Mouse (Mus musculus) granulocyte monocyte progenitor cell, adult 5-6 weeks (primary cell): ENCODE measurements at regions not wholly inside any gene's neighbourhood (a gene's known extent, or its start where the extent isn't known, plus 50 kb on each side); places are given as distances from the start of the nearest gene placed in this dataset.
"Not testable (repeated sequence)": the region's sequence is repeated elsewhere in the genome, so short reads cannot be mapped to it uniquely, and the experiment has no call there.

Experiments used
- ATAC-seq: replicated peaks from 2 replicates; pipeline ENCODE4 v1.8.0; 2016; ENCODE audit warnings: mild to moderate bottlenecking, moderate TSS enrichment, inconsistent platforms; ENCODE audit not compliant: poor library complexity, severe bottlenecking

GRCm38 (mm10) chrX:99732526-99732925 lies 88.3 kb upstream of the Tmem28 start:
- no peak for ATAC-seq

- ATAC-seq, result no peak
These were observed 95.7 kb upstream of the Tmem28 start for GRCm38 (mm10) chrX:99725101-99725500.

DNA sequence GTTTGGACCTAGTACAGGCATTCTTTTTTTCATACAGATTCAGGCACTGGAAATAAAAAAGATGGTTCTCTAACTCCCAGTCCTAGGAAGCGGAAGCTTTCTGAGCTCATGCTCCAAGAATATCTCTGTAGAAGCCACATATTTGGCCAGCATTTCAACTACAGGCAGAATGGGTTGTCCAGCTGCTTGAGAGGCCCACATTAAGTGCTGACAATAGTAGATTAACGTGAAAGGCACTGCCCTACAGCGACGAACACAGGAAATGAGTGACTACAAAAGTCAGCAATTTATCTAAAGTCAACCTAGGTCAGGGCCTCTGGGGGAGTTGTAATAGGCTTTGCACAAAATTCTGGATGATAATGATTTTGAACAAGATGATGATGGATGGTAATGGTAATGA lies 125.5 kb upstream of the Tmem28 start:
- no peak for ATAC-seq

GRCm38 (mm10) chrX:99690971-99691370 lies 129.8 kb upstream of the Tmem28 start:
- ATAC-seq, result 0 out of 2 replicates have a peak, but pooled peaks have one; percentile 22

DNA sequence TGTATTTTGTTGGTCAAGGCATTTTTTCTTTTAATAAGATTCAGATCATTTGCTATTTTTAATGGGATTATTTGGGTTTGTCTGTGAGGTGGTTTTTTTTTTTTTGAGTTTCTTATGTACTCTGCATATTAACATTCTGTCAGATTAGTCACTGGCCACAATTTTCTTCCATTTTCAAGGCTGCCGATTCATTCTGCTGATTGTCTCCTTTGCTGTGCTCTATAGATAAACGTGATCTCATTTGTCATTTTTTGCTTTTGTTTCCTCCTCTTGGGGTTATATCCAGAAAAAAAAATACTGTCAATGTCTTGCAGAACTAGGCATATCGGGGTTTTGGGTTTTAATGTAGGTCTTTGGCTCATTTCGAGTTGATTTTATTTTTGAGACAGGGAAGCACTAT lies 131.1 kb upstream of the Tmem28 start:
- ATAC-seq, result no peak

GRCm38 (mm10) chrX:99682491-99682890 lies 138.3 kb upstream of the Tmem28 start:
- ATAC-seq, result not testable (repeated sequence)

DNA sequence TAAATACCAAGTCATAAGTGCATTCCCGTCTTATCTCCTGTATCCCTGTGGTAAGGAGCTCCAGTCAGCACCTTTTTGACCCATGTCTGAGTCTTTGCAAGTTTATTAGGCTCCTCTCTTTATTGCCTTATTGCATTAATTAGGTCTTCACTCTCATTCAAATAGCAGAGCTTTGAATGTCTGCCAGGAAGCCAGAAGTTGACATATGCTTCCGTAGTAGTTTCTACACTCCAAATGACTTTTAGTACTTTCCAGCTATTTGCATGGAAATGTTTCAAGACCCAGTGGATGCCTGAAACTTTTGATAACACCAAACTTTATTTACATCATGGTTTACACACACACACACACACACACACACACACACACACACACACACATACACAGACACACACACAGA lies 153.2 kb upstream of the Tmem28 start:
- no peak for ATAC-seq

DNA sequence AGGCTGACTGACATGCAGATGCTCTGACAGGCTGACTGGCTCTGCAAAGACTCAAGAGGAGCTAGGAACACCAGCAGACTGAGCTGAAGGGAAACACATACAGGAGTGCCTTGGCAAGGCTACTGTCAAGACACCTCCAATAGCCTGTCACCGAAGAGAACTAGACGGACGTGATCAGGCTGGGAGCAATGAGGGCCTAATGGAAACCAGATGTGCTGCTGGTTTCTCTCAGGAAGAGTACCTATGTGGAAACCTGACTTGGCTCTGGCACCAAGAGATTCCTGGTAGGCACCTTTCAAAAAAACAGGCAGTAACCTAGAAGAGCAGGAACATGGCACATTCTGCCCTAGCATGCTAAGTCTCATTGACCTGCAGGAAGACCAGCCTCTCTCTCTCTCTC lies 158.3 kb upstream of the Tmem28 start:
- ATAC-seq, result no peak

GRCm38 (mm10) chrX:99659496-99660140 lies 161.2 kb upstream of the Tmem28 start:
- ATAC-seq, result no peak

- peak; percentile 82 for ATAC-seq
These were observed 162.9 kb upstream of the Tmem28 start for GRCm38 (mm10) chrX:99657790-99658451.

DNA sequence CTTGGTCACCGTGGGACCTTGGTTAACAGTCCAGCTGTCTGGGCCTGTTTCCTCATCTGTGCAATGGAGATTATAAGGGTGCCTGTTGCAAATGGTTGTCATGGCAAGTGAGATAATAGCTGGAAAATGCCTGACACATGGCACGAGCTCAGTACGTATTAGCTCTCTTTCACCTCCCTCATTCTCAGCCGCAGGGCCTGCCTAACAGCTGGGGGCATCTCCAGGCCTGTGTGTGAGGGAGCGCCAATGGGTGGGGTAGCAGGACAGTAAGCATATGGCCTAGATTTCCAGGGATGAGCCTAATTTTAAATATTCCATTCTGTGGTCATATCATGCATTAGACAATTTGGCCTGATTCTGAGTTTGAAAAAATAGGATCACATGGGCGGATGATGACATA lies 163.8 kb upstream of the Tmem28 start:
- no peak for ATAC-seq

- no peak for ATAC-seq
These were observed 161.2 kb upstream of the Pja1 start for GRCm38 (mm10) chrX:99632211-99632775.

DNA sequence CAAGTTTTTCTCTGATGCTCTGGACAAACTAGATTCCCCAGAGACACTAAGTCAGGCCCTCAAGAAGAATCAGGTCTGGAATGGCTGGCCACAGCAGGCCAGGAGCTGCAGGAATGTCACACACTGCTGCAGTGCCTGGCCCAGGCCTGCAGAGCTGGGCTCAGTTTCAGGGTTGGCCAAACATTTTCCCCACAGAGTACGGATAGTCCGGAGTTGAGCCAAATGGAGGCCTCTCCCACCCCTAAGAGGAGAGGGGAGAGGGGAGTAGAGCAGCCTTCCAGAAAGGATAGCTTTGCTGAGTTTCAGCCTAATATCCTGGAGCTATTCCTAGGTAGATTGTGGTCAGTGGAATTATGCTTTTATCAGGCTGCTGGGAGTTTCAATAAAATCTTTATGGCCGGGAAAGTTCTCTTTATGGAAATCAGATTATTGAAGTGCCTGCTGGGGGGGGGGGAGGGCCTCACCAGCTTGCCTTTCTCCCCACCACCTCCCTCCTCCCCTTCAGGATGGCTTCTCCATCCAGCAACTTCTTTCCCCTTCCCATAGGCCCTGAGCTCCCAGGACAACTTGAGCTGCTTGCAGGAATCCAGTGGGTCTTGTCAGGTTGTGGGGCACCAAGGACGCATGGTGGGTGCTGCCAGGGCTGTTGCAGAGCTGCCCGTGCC lies 153.6 kb upstream of the Pja1 start:
- no peak for ATAC-seq

DNA sequence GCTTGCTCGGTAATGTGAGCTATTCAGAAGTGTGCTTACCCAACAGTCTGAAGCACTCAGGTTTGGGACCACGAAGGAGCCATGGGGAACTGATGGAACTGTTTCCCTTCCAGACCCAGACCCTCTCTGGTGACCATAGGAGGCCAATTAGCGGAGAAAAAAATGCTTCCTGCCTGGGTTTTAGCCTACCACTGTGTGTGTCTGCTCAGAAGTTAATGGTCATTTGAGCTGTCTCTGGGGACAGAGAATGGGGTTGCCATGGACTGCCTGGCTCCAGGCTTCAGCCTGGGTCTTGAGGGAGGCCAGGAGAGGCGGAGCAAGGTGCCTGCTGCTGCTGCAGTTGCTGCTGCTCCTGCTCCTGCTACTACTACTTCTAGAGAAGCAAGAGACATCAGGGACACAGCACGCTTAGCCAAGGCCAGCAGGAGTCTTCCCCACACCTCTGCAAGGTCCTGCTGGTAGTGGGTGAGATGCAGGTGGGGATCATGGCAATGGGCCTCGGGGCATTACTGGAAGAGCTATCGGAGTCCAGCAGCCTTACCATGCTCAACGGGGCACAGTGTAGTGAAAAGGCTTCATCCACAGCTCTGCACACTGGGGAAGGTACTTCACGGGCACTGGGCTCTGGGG lies 141.2 kb upstream of the Pja1 start:
- no peak for ATAC-seq

DNA sequence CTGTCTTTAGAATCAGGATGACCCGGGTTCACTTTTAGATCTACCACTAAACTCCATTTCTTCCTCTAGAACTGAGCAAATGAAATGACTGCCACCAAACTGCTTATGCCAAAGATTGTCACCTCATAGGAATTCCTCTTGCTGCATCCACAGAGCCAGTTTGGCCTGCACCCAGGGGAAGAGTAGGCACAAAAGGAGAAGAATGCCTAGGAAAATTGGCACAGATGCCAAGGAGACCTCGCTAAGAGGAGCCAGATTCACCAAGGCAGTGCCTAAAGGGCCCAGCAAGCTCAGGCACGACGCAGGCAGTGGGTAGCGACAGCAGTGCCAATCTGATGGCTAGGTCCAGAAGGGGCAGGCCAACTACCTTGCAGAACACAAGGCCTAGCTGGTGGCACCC lies 139.0 kb upstream of the Pja1 start:
- no peak for ATAC-seq

DNA sequence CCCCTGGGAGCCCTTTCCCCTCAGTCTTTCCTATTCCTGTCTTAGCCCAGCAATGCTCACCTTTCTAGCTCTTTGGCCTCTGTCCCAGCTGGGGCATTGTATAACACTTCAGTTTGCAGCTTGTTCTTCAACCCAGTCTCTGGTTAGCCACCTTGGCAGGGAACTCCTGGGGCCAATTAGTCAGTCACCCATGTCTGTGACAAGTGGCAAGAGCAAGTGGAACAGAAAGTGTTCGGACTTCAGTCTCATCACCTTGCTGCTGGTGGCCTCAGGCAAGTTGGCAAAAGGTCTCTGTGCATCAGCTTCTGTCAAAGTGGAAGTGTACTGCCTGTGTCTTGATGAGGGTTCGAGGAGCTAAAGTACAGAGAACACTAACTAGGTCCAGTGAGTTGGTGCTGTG lies 138.5 kb upstream of the Pja1 start:
- ATAC-seq, result no peak

DNA sequence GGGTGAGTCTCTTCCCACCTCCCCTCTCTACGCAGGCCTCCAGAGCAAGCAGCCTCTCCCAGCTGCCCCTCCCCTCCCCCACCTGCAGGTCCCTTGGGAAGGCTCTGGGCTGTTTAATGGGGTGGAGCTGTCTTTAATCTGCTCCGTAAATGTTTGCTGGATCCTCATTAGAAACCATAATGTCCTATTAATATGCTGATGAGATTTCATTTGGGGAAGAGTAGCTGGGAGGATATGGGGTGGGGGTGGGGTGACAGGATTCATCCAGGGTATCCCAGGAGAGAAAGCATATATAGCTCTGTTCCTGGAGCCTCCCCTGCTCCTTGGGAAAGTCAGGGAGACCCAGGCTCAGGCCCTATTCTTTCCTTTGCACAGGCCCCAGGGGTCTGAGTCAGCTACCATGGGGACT lies 137.2 kb upstream of the Pja1 start:
- ATAC-seq, result no peak

GRCm38 (mm10) chrX:99605084-99605824 lies 134.2 kb upstream of the Pja1 start:
- no peak for ATAC-seq

DNA sequence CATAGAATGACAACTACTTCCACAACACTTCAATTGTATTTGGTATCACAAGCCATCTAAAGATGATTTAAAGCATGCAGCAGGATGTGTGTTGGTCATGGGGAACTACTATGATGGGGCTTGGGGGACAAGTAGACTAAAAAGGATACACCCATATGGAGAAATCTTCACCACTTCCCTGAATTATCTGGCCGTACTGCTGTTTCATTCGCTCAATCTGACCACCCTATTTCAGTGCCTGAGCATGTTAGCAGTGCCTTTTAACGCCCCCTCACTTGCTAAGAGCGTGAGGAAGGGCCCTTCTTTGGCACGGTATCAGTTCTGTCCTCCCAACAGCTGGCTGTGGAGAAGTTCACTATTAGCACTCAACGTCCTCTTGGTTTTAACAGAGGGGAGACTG lies 132.6 kb upstream of the Pja1 start:
- peak; percentile 92 for ATAC-seq

DNA sequence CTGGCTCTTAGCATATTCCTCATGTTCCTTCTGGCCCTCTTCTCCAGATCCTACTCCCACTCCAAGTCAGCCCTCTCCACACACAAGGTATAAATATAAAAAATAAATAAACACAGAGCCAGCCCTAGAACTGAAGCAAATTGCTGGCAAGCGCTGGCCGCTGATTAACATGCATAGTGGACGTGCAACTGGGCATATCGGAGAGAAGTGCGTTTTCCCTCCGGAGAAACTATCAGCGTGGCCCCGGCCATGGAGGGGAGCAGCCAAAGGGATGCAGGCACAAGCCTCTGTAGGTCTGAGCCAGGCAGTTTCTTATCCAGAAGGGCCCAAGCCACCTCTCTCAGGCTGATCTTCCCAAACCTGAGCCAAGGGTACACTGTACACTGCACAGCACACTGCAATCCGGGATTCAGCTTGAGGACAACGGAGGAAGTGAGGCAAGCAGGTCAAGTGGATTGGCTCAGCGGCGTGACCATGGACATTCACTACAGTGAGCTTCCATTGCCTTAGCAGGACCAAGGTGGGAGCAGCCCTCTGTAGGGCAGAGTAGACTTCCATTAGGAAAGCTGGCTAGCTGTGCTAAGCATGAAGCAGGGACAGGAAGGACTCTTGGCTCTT lies 131.3 kb upstream of the Pja1 start:
- no peak for ATAC-seq
